Mouse (Mus musculus) MEL (cell line): ENCODE data around the gene Ptpdc1. TPM values are rescaled to one million over a fixed set of nuclear protein-coding genes. Genes with fewer than 3 reads are reported as not detected.

Experiments
- DNase-seq: peaks from one replicate; pipeline ENCODE4 v3.0.0; 2011; ENCODE audit warnings: low read depth, low spot score
- H3K27ac ChIP-seq: 2 replicates; pipeline ENCODE4 v1.5.1; 2012; ENCODE audit warnings: low read depth, mild to moderate bottlenecking, control low read depth, low read length, moderate library complexity; ENCODE audit not compliant: control insufficient read depth
- H3K27me3 ChIP-seq, 2 experiments: fragments of 150-350 bp in 1 of 2; sonication (generic) in 1 of 2; 2 replicates each; pipeline ENCODE4 v1.6.1; 2012; ENCODE audit warnings: low read length in 2 of 2, mild to moderate bottlenecking in 2 of 2, improper control_type of control experiment in 1 of 2, moderate library complexity in 1 of 2; ENCODE audit not compliant: insufficient read depth in 2 of 2, control insufficient read depth in 1 of 2
- H3K36me3 ChIP-seq, 2 experiments: 2 replicates each; pipeline ENCODE4 v1.6.1; 2012 to 2014; ENCODE audit warnings: low read length in 2 of 2, improper control_type of control experiment in 1 of 2, inconsistent platforms in 1 of 2, mild to moderate bottlenecking in 1 of 2; ENCODE audit not compliant: insufficient read depth in 2 of 2, control insufficient read depth in 1 of 2
- H3K4me1 ChIP-seq, 2 experiments: fragments of 150-350 bp in 1 of 2; sonication (generic) in 1 of 2; 2 replicates each; pipeline ENCODE4 v1.6.1; 2012; ENCODE audit warnings: low read length in 2 of 2, improper control_type of control experiment in 1 of 2, mild to moderate bottlenecking in 1 of 2; ENCODE audit not compliant: insufficient read depth in 2 of 2, control insufficient read depth in 1 of 2
- H3K4me3 ChIP-seq, 2 experiments: fragments of 150-350 bp in 1 of 2; sonication (generic) in 1 of 2; 2 replicates each; pipeline ENCODE4 v1.5.1; 2012; ENCODE audit warnings: low read depth in 2 of 2, low read length in 2 of 2, mild to moderate bottlenecking in 2 of 2, moderate library complexity in 2 of 2, control low read depth in 1 of 2, improper control_type of control experiment in 1 of 2; ENCODE audit not compliant: control insufficient read depth in 1 of 2, insufficient read depth in 1 of 2
- H3K79me2 ChIP-seq: 2 replicates; pipeline ENCODE4 v1.6.1; 2012; ENCODE audit warnings: mild to moderate bottlenecking, low read length, moderate library complexity; ENCODE audit not compliant: control insufficient read depth, poor library complexity, insufficient read depth
- H3K9ac ChIP-seq: 2 replicates; pipeline ENCODE4 v1.6.1; 2012; ENCODE audit warnings: low read depth, mild to moderate bottlenecking, control low read depth, low read length, moderate library complexity; ENCODE audit not compliant: control insufficient read depth, poor library complexity, severe bottlenecking
- H3K9me3 ChIP-seq: fragments of 150-350 bp; sonication (generic); replicated peaks from 2 replicates; pipeline ENCODE4 v1.6.1; 2012; ENCODE audit warnings: mild to moderate bottlenecking, low read length, improper control_type of control experiment, moderate library complexity; ENCODE audit not compliant: insufficient read depth
- BHLHE40 ChIP-seq: IDR thresholded peaks from 2 replicates; pipeline ENCODE4 v1.6.1; 2012; ENCODE audit warnings: low read depth, mild to moderate bottlenecking, inconsistent platforms, low read length, improper control_type of control experiment, borderline replicate concordance
- CHD1 ChIP-seq: IDR thresholded peaks from 2 replicates; pipeline ENCODE4 v1.6.1; 2012; ENCODE audit warnings: low read depth, mild to moderate bottlenecking, inconsistent platforms, low read length, improper control_type of control experiment
- CHD2 ChIP-seq: IDR thresholded peaks from 2 replicates; pipeline ENCODE4 v1.6.1; 2011; ENCODE audit warnings: low read length, improper control_type of control experiment
- CTCF ChIP-seq, 3 experiments: IDR thresholded peaks in 2 of 3; conservative IDR thresholded peaks in 1 of 3; 2 replicates each; pipeline ENCODE4 v1.5.1; 2011 to 2012; ENCODE audit warnings: low read length in 3 of 3, low read depth in 2 of 3, mild to moderate bottlenecking in 2 of 3, improper control_type of control experiment in 1 of 3, inconsistent platforms in 1 of 3, mixed read lengths in 1 of 3, moderate library complexity in 1 of 3; ENCODE audit not compliant: control insufficient read depth in 1 of 3, insufficient read depth in 1 of 3, poor library complexity in 1 of 3, severe bottlenecking in 1 of 3
- E2F4 ChIP-seq: IDR thresholded peaks from 2 replicates; pipeline ENCODE4 v1.6.1; 2011; ENCODE audit warnings: low read depth, low read length, improper control_type of control experiment, borderline replicate concordance
- ELF1 ChIP-seq: IDR thresholded peaks from 2 replicates; pipeline ENCODE4 v1.6.1; 2014; ENCODE audit warnings: low read depth, mild to moderate bottlenecking, inconsistent platforms, low read length, improper control_type of control experiment, moderate library complexity
- EP300 ChIP-seq, 2 experiments: IDR thresholded peaks; 2 replicates each; pipeline ENCODE4 v1.6.1; 2011; ENCODE audit warnings: improper control_type of control experiment in 2 of 2, low read length in 2 of 2, low read depth in 1 of 2, mild to moderate bottlenecking in 1 of 2
- ETS1 ChIP-seq: IDR thresholded peaks from 2 replicates; pipeline ENCODE4 v1.6.1; 2012; ENCODE audit warnings: low read depth, mild to moderate bottlenecking, inconsistent platforms, low read length, improper control_type of control experiment, moderate library complexity
- GABPA ChIP-seq: IDR thresholded peaks from 2 replicates; pipeline ENCODE4 v1.6.1; 2012; ENCODE audit warnings: low read depth, mild to moderate bottlenecking, inconsistent platforms, low read length, improper control_type of control experiment, moderate library complexity
- GATA1 ChIP-seq: IDR thresholded peaks from 2 replicates; pipeline ENCODE4 v1.6.1; 2011; ENCODE audit warnings: low read depth, low read length, improper control_type of control experiment
- HCFC1 ChIP-seq: IDR thresholded peaks from 2 replicates; pipeline ENCODE4 v1.6.1; 2012; ENCODE audit warnings: low read depth, mild to moderate bottlenecking, inconsistent platforms, low read length, improper control_type of control experiment, moderate library complexity
- KAT2A ChIP-seq: conservative IDR thresholded peaks from 2 replicates; pipeline ENCODE4 v1.6.1; 2012; ENCODE audit warnings: low read depth, low read length, improper control_type of control experiment, inconsistent platforms
- MAFK ChIP-seq: IDR thresholded peaks from 2 replicates; pipeline ENCODE4 v1.6.1; 2011; ENCODE audit warnings: low read depth, mild to moderate bottlenecking, low read length, improper control_type of control experiment, borderline replicate concordance
- MAX ChIP-seq: IDR thresholded peaks from 2 replicates; pipeline ENCODE4 v1.6.1; 2011; ENCODE audit warnings: low read length, improper control_type of control experiment
- MAZ ChIP-seq: IDR thresholded peaks from 2 replicates; pipeline ENCODE4 v1.6.1; 2012; ENCODE audit warnings: low read depth, mild to moderate bottlenecking, inconsistent platforms, low read length, improper control_type of control experiment
- MEF2A ChIP-seq: IDR thresholded peaks from 2 replicates; pipeline ENCODE4 v1.6.1; 2014; ENCODE audit warnings: low read depth, mild to moderate bottlenecking, inconsistent platforms, low read length, improper control_type of control experiment; ENCODE audit not compliant: poor library complexity, insufficient replicate concordance, severe bottlenecking; ENCODE audit errors: extremely low read depth
- MXI1 ChIP-seq: IDR thresholded peaks from 2 replicates; pipeline ENCODE4 v1.6.1; 2011; ENCODE audit warnings: mild to moderate bottlenecking, low read depth, low read length, improper control_type of control experiment
- MYB ChIP-seq: IDR thresholded peaks from 2 replicates; pipeline ENCODE4 v1.6.1; 2011; ENCODE audit warnings: mild to moderate bottlenecking, low read depth, low read length, improper control_type of control experiment
- MYC ChIP-seq: IDR thresholded peaks from 2 replicates; pipeline ENCODE4 v1.6.1; 2011; ENCODE audit warnings: low read depth, mild to moderate bottlenecking, low read length, improper control_type of control experiment, moderate library complexity
- NELFE ChIP-seq: IDR thresholded peaks from 2 replicates; pipeline ENCODE4 v1.6.1; 2011; ENCODE audit warnings: low read depth, low read length, improper control_type of control experiment
- NRF1 ChIP-seq: IDR thresholded peaks from 2 replicates; pipeline ENCODE4 v1.6.1; 2014; ENCODE audit warnings: low read depth, mild to moderate bottlenecking, inconsistent platforms, low read length, improper control_type of control experiment, moderate library complexity; ENCODE audit not compliant: poor library complexity, insufficient read depth, severe bottlenecking
- POLR2AphosphoS2 ChIP-seq: IDR thresholded peaks from 2 replicates; pipeline ENCODE4 v1.6.1; 2011; ENCODE audit warnings: low read length, improper control_type of control experiment
- RAD21 ChIP-seq: IDR thresholded peaks from 2 replicates; pipeline ENCODE4 v1.6.1; 2011; ENCODE audit warnings: mild to moderate bottlenecking, low read depth, low read length, improper control_type of control experiment
- RCOR1 ChIP-seq: IDR thresholded peaks from 2 replicates; pipeline ENCODE4 v1.6.1; 2012; ENCODE audit warnings: low read depth, mild to moderate bottlenecking, inconsistent platforms, low read length, improper control_type of control experiment
- SIN3A ChIP-seq: IDR thresholded peaks from 2 replicates; pipeline ENCODE4 v1.6.1; 2012; ENCODE audit warnings: low read length, improper control_type of control experiment, inconsistent platforms
- SMC3 ChIP-seq: IDR thresholded peaks from 2 replicates; pipeline ENCODE4 v1.6.1; 2011; ENCODE audit warnings: low read depth, low read length, improper control_type of control experiment
- TAL1 ChIP-seq: IDR thresholded peaks from 2 replicates; pipeline ENCODE4 v1.6.1; 2012; ENCODE audit warnings: mild to moderate bottlenecking, inconsistent platforms, low read length, moderate library complexity, mixed read lengths
- TBP ChIP-seq: IDR thresholded peaks from 2 replicates; pipeline ENCODE4 v1.8.0; 2011; ENCODE audit warnings: low read depth, low read length, improper control_type of control experiment
- TCF12 ChIP-seq: IDR thresholded peaks from 2 replicates; pipeline ENCODE4 v1.6.1; 2014; ENCODE audit warnings: low read depth, mild to moderate bottlenecking, inconsistent platforms, low read length, improper control_type of control experiment, moderate library complexity
- UBTF ChIP-seq: IDR thresholded peaks from 2 replicates; pipeline ENCODE4 v1.6.1; 2012; ENCODE audit warnings: low read depth, mild to moderate bottlenecking, inconsistent platforms, low read length, improper control_type of control experiment, moderate library complexity, borderline replicate concordance; ENCODE audit not compliant: insufficient read depth
- USF1 ChIP-seq: IDR thresholded peaks from 2 replicates; pipeline ENCODE4 v1.6.1; 2014; ENCODE audit warnings: low read depth, mild to moderate bottlenecking, inconsistent platforms, low read length, improper control_type of control experiment, moderate library complexity
- USF2 ChIP-seq, 2 experiments: IDR thresholded peaks; 2 replicates each; pipeline ENCODE4 v1.6.1; 2011 to 2012; ENCODE audit warnings: improper control_type of control experiment in 2 of 2, low read length in 2 of 2, borderline replicate concordance in 1 of 2, inconsistent platforms in 1 of 2, low read depth in 1 of 2, mild to moderate bottlenecking in 1 of 2; ENCODE audit not compliant: insufficient read depth in 1 of 2
- ZC3H11A ChIP-seq: IDR thresholded peaks from 2 replicates; pipeline ENCODE4 v1.6.1; 2012; ENCODE audit warnings: low read depth, mild to moderate bottlenecking, inconsistent platforms, low read length, improper control_type of control experiment
- ZKSCAN1 ChIP-seq: IDR thresholded peaks from 2 replicates; pipeline ENCODE4 v1.6.1; 2012; ENCODE audit warnings: low read depth, mild to moderate bottlenecking, inconsistent platforms, low read length, improper control_type of control experiment, moderate library complexity
- ZMIZ1 ChIP-seq: IDR thresholded peaks from 2 replicates; pipeline ENCODE4 v1.6.1; 2012; ENCODE audit warnings: low read depth, mild to moderate bottlenecking, inconsistent platforms, low read length, improper control_type of control experiment, moderate library complexity
- polyA plus RNA-seq, 2 experiments: library from polyadenylated mRNA; stranded (reverse) in 1 of 2; unstranded in 1 of 2; fragments of >175 nt in 1 of 2; fragments of >200 nt in 1 of 2; gene quantifications; 2 replicates each; pipeline versions ENCODE4 v1.2.1 to v1.2.4; 2012; ENCODE audit warnings: low replicate concordance in 2 of 2, low read depth in 1 of 2; ENCODE audit not compliant: insufficient read length in 2 of 2, insufficient read depth in 1 of 2, missing spikeins in 1 of 2
- total RNA-seq: library from RNA; depleted of rRNA; stranded (reverse); fragments of 300-350 nt; gene quantifications from 2 replicates; pipeline ENCODE4 v1.2.3, GENCODE M21; 2012; rRNA removed

Ptpdc1 gene
- total RNA-seq (2.8 and 3.3 TPM in 2 replicates), polyA plus RNA-seq (1 to 10 TPM in 1 of 2 experiments, not detected in 1; 7.6 TPM)

- Histone ChIP-seq H3K4me1 (peaks cover 0 to 11% of the 10 kb centered on the region in 2 experiments; a peak in 1 of 4 replicates), H3K4me3 (peak within 1 kb of the TSS; percentile 79 to 86), H3K79me2 (peaks cover 3% of the 10 kb centered on the region; the same call in 1 of the 2 replicates), H3K9ac (peak within 1 kb of the TSS; percentile 92), H3K27ac (peak within 1 kb of the TSS; percentile 67), H3K9me3 (no peaks in the 10 kb centered on the region), H3K36me3 (peaks cover 0 to 5% of the 10 kb centered on the region in 2 experiments; a peak in 2 of 4 replicates), H3K27me3 (no peaks in the 10 kb centered on the region)
- DNase-seq, result peak; percentile 97
- no peak for TF ChIP-seq MAFK
- no peak for TF ChIP-seq ETS1
- 0 out of 2 replicates have a peak, but pooled peaks have one; percentile 16 for TF ChIP-seq MAZ
- peak; percentile 92 for TF ChIP-seq MAX
- TF ChIP-seq POLR2AphosphoS2, result no peak; the same call in 1 of the 2 replicates
- no peak for TF ChIP-seq MEF2A
- no peak for TF ChIP-seq ZC3H11A
- peak; percentile 75 for TF ChIP-seq MXI1
- TF ChIP-seq USF1, result peak; percentile 98
- TF ChIP-seq ELF1, result no peak
- peak; percentile 94 for TF ChIP-seq MYC
- TF ChIP-seq CHD2, result no peak
- no peak for TF ChIP-seq TAL1
- TF ChIP-seq ZMIZ1, result no peak; the same call in 1 of the 2 replicates
- no peak for TF ChIP-seq SIN3A
- peak; percentile 78 for TF ChIP-seq NELFE
- TF ChIP-seq RAD21, result no peak
- no peak for TF ChIP-seq GATA1
- TF ChIP-seq MYB, result no peak
- TF ChIP-seq NRF1, result no peak
- TF ChIP-seq RCOR1, result no peak
- no peak for TF ChIP-seq EP300 (IDR thresholded peaks at IDR 0.05; ENCODE audit: low read depth in 1 of 2, low read length in 2 of 2)
- TF ChIP-seq BHLHE40, result no peak
- no peak for TF ChIP-seq CHD1
- 0 out of 2 replicates have a peak, but pooled peaks have one; percentile 6 for TF ChIP-seq HCFC1
- TF ChIP-seq TCF12, result no peak
- TF ChIP-seq SMC3, result no peak
- peak; percentile 72 to 90 for TF ChIP-seq USF2 (IDR thresholded peaks at IDR 0.05; ENCODE audit: borderline replicate concordance in 1 of 2, insufficient read depth in 1 of 2, low read depth in 1 of 2, low read length in 2 of 2)
- TF ChIP-seq GABPA, result no peak
- no peak for TF ChIP-seq KAT2A
- TF ChIP-seq UBTF, result 0 out of 2 replicates have a peak, but pooled peaks have one; percentile 58
- TF ChIP-seq CTCF (IDR thresholded peaks at IDR 0.05 in 2 of 3, conservative IDR thresholded peaks at IDR 0.05 in 1 of 3; ENCODE audit: control insufficient read depth in 1 of 3, insufficient read depth in 1 of 3, low read depth in 2 of 3, low read length in 3 of 3, poor library complexity in 1 of 3, severe bottlenecking in 1 of 3), result no peak
- no peak for TF ChIP-seq TBP
- TF ChIP-seq ZKSCAN1, result no peak
- TF ChIP-seq E2F4, result no peak
These were observed at the start of gene Ptpdc1 for GRCm38 (mm10) chr13:48625433-48626184. Gene Ptpdc1, minus strand, starts transcription at chr13:48625664.
